Mouse (Mus musculus): ENCODE data around the gene Zbtb37.

The Zbtb37 gene

DNA sequence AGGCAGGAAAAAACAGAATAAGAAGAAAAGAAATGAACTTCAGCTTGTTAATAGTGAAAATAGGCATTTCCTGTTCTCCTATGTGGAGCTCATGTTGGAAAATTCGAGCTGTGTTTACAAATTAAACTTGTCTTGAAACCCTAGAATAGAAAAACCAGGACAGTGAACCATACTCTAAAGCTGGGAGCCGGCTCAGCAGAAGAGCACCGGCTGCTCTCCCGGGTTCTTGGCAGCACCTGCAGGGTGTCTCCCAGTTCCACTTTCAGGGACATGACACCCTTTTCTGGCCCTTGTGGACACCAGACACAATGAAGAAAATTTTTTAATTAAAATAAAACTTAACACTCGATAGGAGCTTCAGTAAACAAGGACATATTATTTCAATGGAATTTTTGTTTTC, 66.0 kb downstream of the Zbtb37 start:
- no peak for DNase-seq

DNA sequence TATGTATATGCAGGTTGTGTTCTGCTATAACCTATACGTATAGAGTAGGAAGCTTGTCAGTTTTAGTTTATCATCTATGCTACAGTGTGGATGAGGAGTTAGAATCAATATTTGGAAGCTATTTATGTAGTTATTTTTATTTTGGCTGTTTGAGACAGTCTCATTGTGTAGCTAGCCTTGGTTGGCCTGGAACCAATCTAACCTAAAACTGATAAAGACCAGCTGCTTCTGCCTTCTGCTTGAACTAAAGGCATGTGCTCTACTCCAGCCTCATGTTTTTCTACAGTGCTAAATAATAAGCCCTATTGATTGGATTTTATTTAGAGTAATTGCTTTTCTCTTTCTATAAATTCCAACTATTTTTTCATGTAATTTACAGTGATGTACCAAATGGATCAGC, 67.4 kb downstream of the Zbtb37 start:
- no peak for DNase-seq

DNA sequence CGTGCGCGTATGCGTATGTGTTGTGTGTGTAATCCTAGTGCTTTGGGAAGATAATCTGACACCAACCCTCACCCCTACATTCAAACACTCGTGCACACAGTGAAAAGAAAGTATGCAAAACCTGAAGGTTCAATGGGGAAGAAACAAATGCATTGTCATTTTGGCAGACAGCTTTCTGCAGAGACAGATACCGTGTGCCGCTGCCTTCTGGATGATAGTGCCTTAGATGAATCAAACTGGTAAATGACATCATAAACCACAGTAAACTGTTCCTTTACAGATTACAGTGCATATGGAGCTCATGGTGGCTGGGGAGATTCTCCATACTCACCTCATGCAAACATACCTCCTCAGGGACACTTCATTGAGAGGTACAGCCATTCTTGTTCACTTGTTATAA, 71.5 kb downstream of the Zbtb37 start:
- DNase-seq = no peak
